14 mouse cellular contexts compared by ENCODE assay signal in genomic region chr16:72688185-72688681, GRCm38 (mm10).
DNase-seq lines count a peak whose midpoint lies in the region; ATAC-seq and TF ChIP-seq lines count a peak whose summit lies in the region.
"Had no signal": no experiment of that assay in that cellular context is flagged by ENCODE, and none has a peak within 500 bp of the region (broad histone marks: within the 10 kb centered on the region; RNA-seq: fewer than 3 reads in every experiment).

No protein-coding gene starts in this region.

- TF ChIP-seq EP300 in stomach, postnatal 0 days (optimal IDR thresholded peaks at IDR 0.05): no peak

- 0 out of 2 replicates have a peak overlapping the region, but pooled peaks have one; percentile 22 for H3K27ac ChIP-seq in stomach, embryonic 14.5 days (ENCODE audit: low read length)
- H3K27ac ChIP-seq in stomach, postnatal 0 days (replicated peaks): no peak overlapping the region
- H3K27ac ChIP-seq in liver, embryonic 13.5 days: peak overlapping the region; percentile 59; the same call in 1 of the 2 replicates
- H3K27ac ChIP-seq: forebrain, embryonic 10.5 days; heart, adult 2 months had no signal

- no peak overlapping the region for H3K9ac ChIP-seq in stomach, embryonic 14.5 days (replicated peaks; ENCODE audit: low read depth, low read length)
- no peak overlapping the region for H3K9ac ChIP-seq in stomach, postnatal 0 days (ENCODE audit: low read length)
- no peak overlapping the region for H3K9ac ChIP-seq in liver, embryonic 13.5 days

- H3K4me1 ChIP-seq in stomach, embryonic 14.5 days (ENCODE audit: control insufficient read depth, insufficient read depth, low read length): peaks cover 28% of the 10 kb centered on the region; the same call in 1 of the 2 replicates
- H3K4me1 ChIP-seq in stomach, postnatal 0 days (replicated peaks; ENCODE audit: control insufficient read depth, insufficient read depth): 0 out of 2 replicates have a peak, but pooled peaks cover 2% of the 10 kb centered on the region
- H3K4me1 ChIP-seq in liver, embryonic 13.5 days (replicated peaks): peaks cover 7% of the 10 kb centered on the region; the same call in 1 of the 2 replicates

- no peaks in the 10 kb centered on the region for H3K36me3 ChIP-seq in stomach, embryonic 14.5 days (ENCODE audit: control insufficient read depth, insufficient read depth, low read length)
- H3K36me3 ChIP-seq in stomach, postnatal 0 days (ENCODE audit: control insufficient read depth, insufficient read depth, low read length): no peaks in the 10 kb centered on the region
- no peaks in the 10 kb centered on the region for H3K36me3 ChIP-seq in liver, embryonic 13.5 days
- H3K36me3 ChIP-seq: forebrain, embryonic 10.5 days had no signal

- WGBS in stomach, embryonic 14.5 days: 76% methylated on average over 6 of the region's 6 CpGs
- WGBS in stomach, postnatal 0 days: 58% methylated on average over 6 of the region's 6 CpGs
- WGBS in liver, embryonic 13.5 days (ENCODE audit: insufficient replicate concordance): 59% methylated on average over 6 of the region's 6 CpGs

- H3K27me3 ChIP-seq in stomach, embryonic 14.5 days (ENCODE audit: control insufficient read depth, insufficient read depth, low read length): no peaks in the 10 kb centered on the region
- no peaks in the 10 kb centered on the region for H3K27me3 ChIP-seq in stomach, postnatal 0 days (ENCODE audit: control insufficient read depth, insufficient read depth, low read length)
- H3K27me3 ChIP-seq in liver, embryonic 13.5 days: no peaks in the 10 kb centered on the region

- H3K9me3 ChIP-seq in stomach, embryonic 14.5 days (ENCODE audit: control insufficient read depth, low read depth, low read length): no peaks in the 10 kb centered on the region
- no peaks in the 10 kb centered on the region for H3K9me3 ChIP-seq in stomach, postnatal 0 days (ENCODE audit: control insufficient read depth, low read length)
- H3K9me3 ChIP-seq in liver, embryonic 13.5 days (replicated peaks): no peaks in the 10 kb centered on the region
- H3K9me3 ChIP-seq: forebrain, embryonic 10.5 days had no signal

- no peak overlapping the region for H3K4me3 ChIP-seq in stomach, embryonic 14.5 days (ENCODE audit: low read depth, low read length)
- H3K4me3 ChIP-seq in stomach, postnatal 0 days (ENCODE audit: low read depth, low read length): no peak overlapping the region
- no peak overlapping the region for H3K4me3 ChIP-seq in liver, embryonic 13.5 days (replicated peaks)
- H3K4me3 ChIP-seq: forebrain, embryonic 10.5 days; heart, adult 2 months had no signal

- H3K4me2 ChIP-seq in stomach, embryonic 14.5 days (replicated peaks; ENCODE audit: low read depth, low read length): no peak overlapping the region
- no peak overlapping the region for H3K4me2 ChIP-seq in stomach, postnatal 0 days (replicated peaks; ENCODE audit: low read depth)
- no peak overlapping the region for H3K4me2 ChIP-seq in liver, embryonic 13.5 days

- TF ChIP-seq CTCF in stomach, postnatal 0 days (IDR thresholded peaks at IDR 0.05; ENCODE audit: low read depth): no peak

- ATAC-seq in stomach, embryonic 14.5 days (ENCODE audit: insufficient number of reproducible peaks, insufficient read depth, low FRiP score, low read depth): no peak
- ATAC-seq in stomach, postnatal 0 days (ENCODE audit: low FRiP score, low TSS enrichment): no peak
- peak; percentile 79 for ATAC-seq in liver, embryonic 13.5 days (ENCODE audit: low read depth)
- ATAC-seq: midbrain, embryonic 16.5 days had no signal

- peak; percentile 63 to 86 for DNase-seq in adrenal gland, adult (ENCODE audit: inconsistent age in 2 of 2, low spot score in 1 of 2)
- no peak for DNase-seq in adrenal gland, adult 18-20 months (ENCODE audit: low spot score in 2 of 2)
- DNase-seq in stomach, postnatal 0 days (ENCODE audit: low spot score): no peak
- no peak for DNase-seq in liver, embryonic 13.5 days
- no peak for DNase-seq in cerebellum, postnatal 4 days (ENCODE audit: low spot score in 2 of 2)
- no peak for DNase-seq in right cerebral cortex, postnatal 14 days
- no peak for DNase-seq in layer of hippocampus, postnatal 14 days (ENCODE audit: low spot score in 2 of 2)
- DNase-seq: cerebellum, adult 9-10 months; left cerebral cortex, postnatal 4 days; thymus, postnatal 4 days had no signal

Comparison
In these comparisons a context has a peak if more than half of its experiments do, and no peak if none do; other contexts are left out.
1. DNase-seq: peak in adrenal gland, adult (2 of 2); none in adrenal gland, adult 18-20 months (0 of 2), stomach, postnatal 0 days (single experiment), liver, embryonic 13.5 days (single experiment), cerebellum, postnatal 4 days (0 of 2), right cerebral cortex, postnatal 14 days (single experiment) and layer of hippocampus, postnatal 14 days (0 of 2).